Mouse (Mus musculus) embryo, embryonic 11 days (tissue): ENCODE data around the gene A3galt2.

Experiments used
- DNase-seq: peaks from one replicate; pipeline ENCODE4 v3.0.0-alpha.2; 2015

The A3galt2 gene

GRCm38 (mm10) chr4:128760029-128760428, 4.9 kb downstream of the A3galt2 start:
- DNase-seq = no peak

- DNase-seq = no peak
Observed at GRCm38 (mm10) chr4:128766929-128767328, 11.8 kb downstream of the A3galt2 start.

- no peak for DNase-seq
Observed at GRCm38 (mm10) chr4:128768120-128768519, 13.0 kb downstream of the A3galt2 start.

DNA sequence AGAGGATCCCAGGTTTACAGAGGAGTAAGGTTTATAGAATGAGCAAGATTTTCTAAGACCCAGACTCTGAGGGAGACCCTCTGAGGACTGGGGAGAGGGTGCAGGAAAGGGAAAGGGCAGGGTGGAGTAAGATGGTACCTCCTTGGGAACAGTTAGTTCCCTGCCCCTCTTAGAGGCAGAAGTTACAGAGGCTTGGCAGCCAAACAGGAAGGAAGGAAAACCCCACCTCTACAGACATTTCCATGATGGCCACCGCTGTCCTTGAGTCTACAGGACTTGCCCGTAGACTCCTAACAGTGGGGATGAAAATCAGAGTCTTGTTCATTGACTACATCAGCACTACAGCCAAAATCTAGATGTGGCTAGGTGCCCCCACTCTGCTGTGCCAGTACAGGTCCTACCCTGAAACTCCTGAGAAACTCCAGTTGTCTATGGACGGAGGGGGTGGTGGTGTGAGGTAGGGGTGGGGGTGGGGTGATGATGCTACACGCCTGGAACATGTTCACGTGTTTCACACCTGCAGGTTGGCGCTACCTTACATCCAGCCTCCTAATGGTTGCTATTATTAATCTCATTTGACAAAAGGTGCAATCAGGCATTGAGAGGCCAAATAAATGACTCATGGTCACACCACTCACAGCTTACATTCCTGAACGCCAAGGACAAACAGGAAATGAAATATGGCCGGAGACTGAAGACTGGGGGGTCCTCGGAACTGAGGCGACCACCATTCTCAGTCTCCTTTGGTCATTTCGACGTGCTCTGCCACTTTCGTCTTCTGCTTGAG, 14.6 kb downstream of the A3galt2 start:
- no peak for DNase-seq

GRCm38 (mm10) chr4:128770698-128771097, 15.5 kb downstream of the A3galt2 start:
- peak; percentile 30 for DNase-seq

- DNase-seq = no peak
Observed at GRCm38 (mm10) chr4:128773820-128774219, 18.7 kb downstream of the A3galt2 start.

GRCm38 (mm10) chr4:128774467-128774866, 19.3 kb downstream of the A3galt2 start:
- DNase-seq = peak; percentile 56

- peak; percentile 80 for DNase-seq
Observed at GRCm38 (mm10) chr4:128776568-128777289, 21.6 kb downstream of the A3galt2 start.

DNA sequence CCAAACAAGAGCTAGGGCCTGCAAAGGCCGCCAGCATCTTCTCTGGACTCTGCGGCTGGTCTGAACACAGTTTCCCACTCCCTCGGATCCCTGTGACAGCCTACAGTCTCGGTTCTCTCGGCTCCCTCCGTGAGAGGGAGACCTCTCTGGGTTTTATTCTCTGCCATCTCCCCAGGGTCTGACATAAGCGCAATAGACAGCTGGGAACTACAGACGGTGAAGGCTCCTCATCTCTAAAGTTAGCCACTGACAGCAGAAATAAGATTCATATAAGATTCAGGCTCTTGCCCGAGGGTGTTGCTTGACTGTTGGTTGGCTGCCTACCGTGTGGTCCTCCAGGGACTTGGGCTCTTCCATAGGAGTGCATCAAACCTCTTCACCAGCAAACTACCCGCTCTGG, 22.4 kb downstream of the A3galt2 start:
- DNase-seq = no peak

GRCm38 (mm10) chr4:128782037-128782436, 26.9 kb downstream of the A3galt2 start:
- no peak for DNase-seq

DNA sequence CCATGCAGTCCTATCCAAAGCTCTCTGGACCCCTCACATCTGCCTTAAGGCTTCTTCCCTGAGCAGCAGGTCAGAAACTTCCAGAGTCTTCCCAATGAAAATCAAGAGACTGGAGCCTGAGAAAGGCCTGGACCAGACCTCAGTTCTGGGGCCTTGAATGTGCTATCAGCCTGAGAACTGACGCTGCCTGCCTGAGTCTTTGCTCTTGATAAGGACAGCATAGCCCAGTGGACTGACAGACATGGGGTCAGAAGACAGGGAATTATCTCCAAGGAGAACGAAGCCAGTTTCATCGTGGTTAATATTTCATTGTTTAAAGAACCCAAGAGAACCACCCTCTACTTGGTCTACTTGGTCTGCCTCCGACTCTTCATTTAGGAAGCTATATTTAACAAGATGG, 27.5 kb downstream of the A3galt2 start:
- DNase-seq = no peak

- DNase-seq = no peak
Observed at GRCm38 (mm10) chr4:128784950-128785631, 29.9 kb downstream of the A3galt2 start.

DNA sequence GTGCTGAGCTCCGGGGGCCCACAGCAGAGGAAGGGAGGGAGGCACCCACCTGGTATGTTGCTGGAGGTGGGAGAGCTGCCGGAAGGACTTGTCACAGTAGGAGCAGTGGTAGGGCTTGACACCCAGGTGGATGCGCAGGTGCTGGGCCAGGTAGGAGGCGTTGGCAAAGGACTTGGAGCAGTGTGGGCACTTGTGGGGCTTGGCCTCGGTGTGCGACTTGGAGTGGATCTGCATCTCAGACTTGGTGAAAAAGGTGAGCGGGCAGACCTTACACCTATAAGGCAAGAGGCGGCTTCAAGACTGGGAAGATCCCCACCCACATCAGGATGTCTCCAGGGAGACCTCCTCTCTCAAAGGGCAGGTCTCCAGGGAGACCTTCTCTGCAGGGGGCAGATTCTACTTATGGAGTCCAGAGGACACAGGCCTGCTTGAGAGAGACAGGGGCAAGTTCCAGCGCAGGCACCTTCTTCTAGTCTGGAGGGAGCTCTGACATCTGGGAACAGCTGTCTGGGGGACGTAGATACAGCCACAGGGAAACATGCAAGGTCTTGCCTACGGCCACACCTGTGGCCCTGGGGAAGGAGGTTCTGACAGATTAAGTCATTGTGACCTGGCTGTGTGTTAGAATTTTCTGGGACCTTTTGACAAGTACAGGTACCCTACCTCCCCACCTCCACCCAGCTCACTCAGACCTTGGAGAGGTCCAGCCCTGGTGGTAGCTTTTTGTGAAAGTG, 30.9 kb downstream of the A3galt2 start:
- DNase-seq = no peak

GRCm38 (mm10) chr4:128787023-128787939, 32.1 kb downstream of the A3galt2 start:
- DNase-seq = no peak

GRCm38 (mm10) chr4:128788108-128788507, 32.9 kb downstream of the A3galt2 start:
- no peak for DNase-seq

- DNase-seq = no peak
Observed at GRCm38 (mm10) chr4:128789646-128790045, 34.5 kb downstream of the A3galt2 start.

GRCm38 (mm10) chr4:128793710-128794109, 38.5 kb downstream of the A3galt2 start:
- DNase-seq = no peak

GRCm38 (mm10) chr4:128794198-128794597, 39.0 kb downstream of the A3galt2 start:
- no peak for DNase-seq

DNA sequence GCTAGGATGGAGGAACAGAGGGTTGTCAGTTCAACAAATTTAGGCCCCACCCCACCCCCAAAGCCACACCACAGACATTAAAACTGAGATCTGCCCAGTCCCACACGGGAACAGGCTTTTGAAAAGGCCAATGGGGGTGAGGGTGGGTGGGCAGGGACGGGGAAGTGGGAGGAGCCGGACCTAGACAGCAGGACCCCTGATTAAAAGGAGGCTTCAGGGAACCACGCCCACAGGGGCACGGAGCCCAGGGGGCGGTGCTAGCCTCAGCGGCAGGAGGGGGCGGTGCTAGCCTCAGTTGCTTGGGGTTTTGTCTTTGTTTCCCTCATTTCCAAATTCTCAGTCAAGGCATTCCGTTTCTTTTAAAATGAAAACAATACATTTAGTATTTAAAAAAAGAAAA, 40.4 kb downstream of the A3galt2 start:
- DNase-seq = peak; percentile 80

DNA sequence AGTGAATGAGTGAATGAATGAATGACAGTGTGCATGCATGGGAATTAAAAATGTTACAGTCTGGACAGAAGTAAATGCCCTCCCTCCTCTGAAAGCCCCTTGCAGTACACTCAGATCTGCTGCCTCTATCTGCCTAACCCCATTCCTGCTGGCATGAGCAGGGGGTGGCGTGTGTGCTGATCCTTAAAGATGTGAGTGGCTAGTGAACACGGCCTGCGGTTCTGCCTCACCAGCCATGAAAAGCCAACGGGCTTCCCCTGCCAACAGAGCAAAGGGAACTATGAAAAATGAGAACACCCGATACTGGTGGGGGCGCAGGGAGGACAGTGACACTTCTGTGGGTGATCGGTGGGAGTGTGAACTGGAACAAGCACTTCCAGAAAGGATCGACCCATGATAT, 41.6 kb downstream of the A3galt2 start:
- DNase-seq = no peak

- no peak for DNase-seq
Observed at GRCm38 (mm10) chr4:128801675-128802465, 46.7 kb downstream of the A3galt2 start.
